Mouse (Mus musculus) liver, embryonic 16.5 days (tissue): Measurements from ENCODE around the gene Krt75. TPM values are rescaled to one million over a fixed set of nuclear protein-coding genes. Genes with fewer than 3 reads are reported as not detected.

ENCODE experiments used
- ATAC-seq: fragments of 200-750 bp; cut with Nextera tagmentation; 2 replicates; pipeline ENCODE4 v1.8.0; 2017; ENCODE audit warnings: low read depth, mild to moderate bottlenecking, moderate number of reproducible peaks, moderate library complexity
- H3K27ac ChIP-seq: fragments of 300-500 bp; sonication (generic); 2 replicates; pipeline ENCODE4 v1.5.1; 2014; ENCODE audit warnings: mild to moderate bottlenecking, low read length
- H3K27me3 ChIP-seq: fragments of 300-500 bp; sonication (generic); 2 replicates; pipeline ENCODE4 v1.6.1; 2014; ENCODE audit warnings: low read depth, low read length, mixed read lengths; ENCODE audit not compliant: control insufficient read depth, insufficient read depth
- H3K36me3 ChIP-seq: fragments of 300-500 bp; sonication (generic); 2 replicates; pipeline ENCODE4 v1.6.1; 2014; ENCODE audit warnings: mild to moderate bottlenecking; ENCODE audit not compliant: control insufficient read depth, insufficient read depth
- H3K4me1 ChIP-seq: fragments of 300-500 bp; sonication (generic); 2 replicates; pipeline ENCODE4 v1.6.1; 2014; ENCODE audit warnings: low read depth, low read length, mixed read lengths; ENCODE audit not compliant: control insufficient read depth
- H3K4me2 ChIP-seq: fragments of 300-500 bp; sonication (generic); 2 replicates; pipeline ENCODE4 v1.6.1; 2014; ENCODE audit warnings: low read depth, low read length, mixed read lengths
- H3K4me3 ChIP-seq: fragments of 300-500 bp; sonication (generic); 2 replicates; pipeline ENCODE4 v1.5.1; 2014; ENCODE audit warnings: low read depth, mild to moderate bottlenecking, low read length
- H3K9ac ChIP-seq: fragments of 300-500 bp; sonication (generic); 2 replicates; pipeline ENCODE4 v1.6.1; 2014; ENCODE audit warnings: low read depth, low read length
- H3K9me3 ChIP-seq: fragments of 300-500 bp; sonication (generic); replicated peaks from 2 replicates; pipeline ENCODE4 v1.6.1; 2016; ENCODE audit warnings: low read length; ENCODE audit not compliant: control insufficient read depth
- WGBS: fragments of 180-500 bp; shearing (Covaris S2); extraction: QIAGEN DNeasy Blood & Tissue Kit; methylation state at CpG from one replicate; pipeline ENCODE4 v1.1.7; 2014; ENCODE audit not compliant: insufficient replicate concordance; 5-methylcytosine and 5-hydroxymethylcytosine counted together
- polyA plus RNA-seq: library from polyadenylated mRNA; unstranded; fragments of >200 nt; fragmentation: Nextera tagmentation; extraction: Ambion mirVana; gene quantifications from 2 replicates; pipeline ENCODE4 v1.2.1, GENCODE M21; 2015

The Krt75 gene
- polyA plus RNA-seq, 1 experiment from 2014 or later = not detected

DNA sequence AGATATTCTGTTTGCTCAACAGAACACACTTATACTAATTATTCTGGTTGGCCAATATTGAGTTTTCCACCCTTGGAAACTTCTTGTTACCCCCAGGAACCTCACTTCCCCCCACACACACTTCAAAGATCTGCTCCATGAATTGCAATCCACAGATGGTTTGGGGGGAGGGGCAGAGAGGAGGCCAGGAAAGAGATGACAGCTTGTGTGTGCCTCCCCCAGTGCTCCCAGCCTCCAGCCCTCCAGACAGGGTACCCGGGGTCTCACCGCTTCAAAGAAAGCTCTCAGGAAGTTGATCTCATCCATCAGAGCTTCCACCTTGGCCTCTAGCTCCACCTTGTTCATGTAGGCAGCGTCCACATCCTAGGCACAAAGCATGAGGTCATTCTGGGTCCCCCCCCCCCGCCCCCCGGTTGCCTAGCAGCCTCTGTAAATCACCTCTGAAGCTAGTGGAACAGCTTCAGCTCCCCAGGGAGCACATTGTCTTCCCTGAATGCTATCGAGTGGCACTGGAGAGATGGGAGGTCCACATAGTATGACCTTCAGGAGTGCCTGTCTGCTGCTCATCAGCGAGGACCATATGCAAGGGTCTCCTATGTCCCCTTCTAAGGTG lies 15.6 kb downstream of the Krt75 start:
- H3K27ac ChIP-seq = no peak overlapping the region
- H3K9ac ChIP-seq = no peak overlapping the region
- no peak for ATAC-seq
- no peaks in the 10 kb centered on the region for H3K4me1 ChIP-seq
- 10% methylated on average over 7 of the region's 7 CpGs for WGBS
- H3K4me3 ChIP-seq = no peak overlapping the region
- H3K27me3 ChIP-seq = no peaks in the 10 kb centered on the region
- H3K36me3 ChIP-seq = no peaks in the 10 kb centered on the region
- H3K9me3 ChIP-seq = no peaks in the 10 kb centered on the region
- H3K4me2 ChIP-seq = no peak overlapping the region

DNA sequence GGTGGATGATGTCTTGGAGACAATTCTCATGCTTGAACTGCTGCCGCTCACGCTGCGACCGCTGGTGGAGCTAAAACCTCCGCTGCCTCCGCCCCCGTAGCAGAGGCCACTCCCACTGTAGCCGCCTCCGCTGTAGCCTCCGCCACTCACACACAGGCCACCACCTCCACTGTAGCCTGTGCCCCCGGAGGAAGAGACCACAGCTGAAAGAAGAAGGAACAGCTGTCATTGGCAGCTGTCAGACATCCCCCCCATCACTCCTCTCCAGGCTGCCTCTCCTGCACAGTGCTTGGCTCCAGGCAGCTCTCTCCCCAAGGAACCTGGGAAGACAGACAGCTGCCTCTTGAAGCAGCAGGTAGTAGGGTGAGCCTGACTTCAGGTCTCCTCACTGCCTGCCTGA lies 20.5 kb downstream of the Krt75 start:
- no peak for ATAC-seq
- H3K9ac ChIP-seq = no peak overlapping the region

DNA sequence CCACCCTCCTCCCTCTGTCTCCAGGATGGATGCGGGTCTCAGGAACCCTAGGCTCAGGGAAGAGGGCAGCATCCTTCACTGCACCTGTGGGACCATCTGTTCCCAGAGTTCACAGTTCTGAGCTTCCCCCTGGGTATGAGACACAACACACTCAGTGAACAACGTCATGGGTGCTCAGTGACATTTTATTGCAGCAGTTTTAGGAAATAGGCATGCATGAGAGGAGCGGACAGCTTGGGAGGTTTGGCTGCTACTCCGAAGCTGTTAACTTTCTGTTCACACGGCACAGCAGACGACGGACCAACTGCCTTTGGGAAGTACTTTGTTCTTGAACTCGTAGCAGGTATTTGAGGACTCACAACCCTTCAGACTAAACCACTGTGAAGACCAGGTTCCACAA lies 21.5 kb downstream of the Krt75 start:
- no peak overlapping the region for H3K27ac ChIP-seq
- H3K4me2 ChIP-seq = no peak overlapping the region
- H3K9ac ChIP-seq = no peak overlapping the region
- no peaks in the 10 kb centered on the region for H3K27me3 ChIP-seq
- no peaks in the 10 kb centered on the region for H3K9me3 ChIP-seq
- H3K36me3 ChIP-seq = no peaks in the 10 kb centered on the region
- no peak for ATAC-seq
- no peak overlapping the region for H3K4me3 ChIP-seq
- no peaks in the 10 kb centered on the region for H3K4me1 ChIP-seq
- 67% methylated on average over 8 of the region's 8 CpGs for WGBS

More for the DNA sequence above, 20.5 kb downstream of the Krt75 start:
- Histone ChIP-seq H3K4me1 (no peaks in the 10 kb centered on the region), H3K4me2 (no peak overlapping the region), H3K36me3 (no peaks in the 10 kb centered on the region), H3K9me3 (no peaks in the 10 kb centered on the region), H3K27ac (no peak overlapping the region), H3K4me3 (no peak overlapping the region), H3K27me3 (no peaks in the 10 kb centered on the region)
- 1% methylated on average over 11 of the region's 11 CpGs for WGBS

DNA sequence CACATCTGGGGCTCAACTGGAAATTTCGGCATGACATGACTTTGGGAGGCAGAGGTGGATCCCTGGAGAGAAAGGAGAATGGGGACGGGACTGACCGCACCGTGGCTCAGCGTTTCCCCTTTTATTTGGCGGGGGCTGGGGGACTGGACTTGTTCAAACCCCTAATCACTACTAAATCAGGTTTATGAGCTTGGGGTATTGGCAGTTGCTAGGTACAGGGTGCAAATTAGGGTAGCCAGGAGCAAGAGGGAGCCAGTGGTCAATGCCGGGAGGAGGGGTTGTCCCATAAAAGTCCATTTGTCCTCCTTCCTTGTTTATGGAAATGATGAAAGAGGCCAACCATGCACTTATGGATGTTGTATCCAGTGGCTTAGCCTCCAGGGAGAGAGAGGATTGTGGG lies 23.1 kb downstream of the Krt75 start, which contains the start of gene Krt82:
Gene Krt82, minus strand, starts transcription at position 101 of the 400 bp plus-strand sequence.
- ATAC-seq = no peak

DNA sequence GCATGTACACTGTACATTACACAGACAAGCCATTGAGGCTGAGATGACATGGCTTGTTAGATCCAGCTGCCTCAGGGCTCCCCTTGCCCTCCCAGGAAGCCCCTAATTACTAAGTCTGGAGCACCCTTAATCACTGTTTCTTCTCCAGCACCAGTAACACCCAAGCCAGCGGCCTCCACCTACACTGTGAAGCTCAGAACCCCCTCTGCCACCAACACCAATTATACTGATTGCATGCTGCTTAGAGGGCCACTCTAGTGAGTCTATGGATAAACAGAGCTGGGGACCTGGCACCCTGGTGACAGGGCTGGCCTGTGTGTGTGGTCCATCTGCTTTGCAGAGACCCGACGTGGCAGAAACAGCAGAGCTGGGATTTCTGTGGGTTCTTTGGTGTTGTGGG lies 29.2 kb downstream of the Krt75 start:
- ATAC-seq = no peak
- Histone ChIP-seq H3K4me1 (no peaks in the 10 kb centered on the region), H3K36me3 (no peaks in the 10 kb centered on the region), H3K4me2 (no peak overlapping the region), H3K27ac (no peak overlapping the region), H3K9me3 (no peaks in the 10 kb centered on the region), H3K9ac (no peak overlapping the region), H3K27me3 (no peaks in the 10 kb centered on the region), H3K4me3 (no peak overlapping the region)
- WGBS = 45% methylated on average over 3 of the region's 3 CpGs

More for the DNA sequence above, 23.1 kb downstream of the Krt75 start, which contains the start of gene Krt82:
- 72% methylated on average over 7 of the region's 7 CpGs for WGBS
- Histone ChIP-seq H3K4me3 (no peak within 1 kb of the TSS), H3K4me2 (no peak within 1 kb of the TSS), H3K27me3 (no peaks in the 10 kb centered on the region), H3K36me3 (no peaks in the 10 kb centered on the region), H3K4me1 (no peaks in the 10 kb centered on the region), H3K27ac (no peak within 1 kb of the TSS), H3K9me3 (no peaks in the 10 kb centered on the region), H3K9ac (no peak within 1 kb of the TSS)

DNA sequence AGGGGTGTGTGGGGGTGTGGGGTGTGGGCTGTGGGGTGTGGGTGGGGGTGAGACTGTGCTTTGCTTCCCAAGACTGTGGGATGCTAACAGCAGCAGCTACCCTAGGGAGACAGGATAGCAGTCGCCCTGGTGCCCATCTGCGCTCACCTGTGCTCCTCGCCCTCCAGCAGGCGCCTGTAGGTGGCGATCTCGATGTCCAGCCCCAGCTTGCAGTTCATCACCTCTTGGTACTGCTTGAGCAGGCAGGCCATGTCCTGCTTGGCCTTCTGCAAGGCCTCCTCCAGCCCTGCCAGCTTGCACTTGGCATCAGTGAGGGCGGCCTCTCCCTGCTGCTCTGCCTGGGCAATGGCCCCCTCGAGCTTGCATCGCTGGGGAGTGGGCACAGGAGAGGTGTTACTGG lies 31.2 kb downstream of the Krt75 start:
- Histone ChIP-seq H3K4me2 (no peak overlapping the region), H3K27me3 (no peaks in the 10 kb centered on the region), H3K9ac (no peak overlapping the region), H3K36me3 (no peaks in the 10 kb centered on the region), H3K27ac (no peak overlapping the region), H3K4me1 (no peaks in the 10 kb centered on the region), H3K9me3 (no peaks in the 10 kb centered on the region), H3K4me3 (no peak overlapping the region)
- WGBS = 46% methylated on average over 9 of the region's 9 CpGs
- ATAC-seq = no peak

DNA sequence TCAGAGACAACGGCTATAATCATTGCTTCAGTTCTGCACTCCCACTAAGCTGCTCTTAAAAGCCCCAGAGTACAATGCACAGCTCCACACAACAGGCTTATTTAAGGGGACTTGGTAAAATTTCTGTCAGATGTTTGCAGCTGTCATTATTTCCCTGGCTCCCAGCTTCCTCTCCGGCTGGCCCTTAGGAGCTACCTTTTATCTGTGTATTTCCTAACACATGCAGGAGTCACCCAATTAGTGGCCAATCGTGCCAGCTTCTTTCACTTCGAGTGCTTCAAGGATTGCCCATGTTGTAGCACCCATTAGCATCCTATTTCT lies 35.2 kb downstream of the Krt75 start:
- no peak overlapping the region for H3K4me3 ChIP-seq
- no peak for ATAC-seq
- H3K4me2 ChIP-seq = no peak overlapping the region
- H3K27ac ChIP-seq = no peak overlapping the region
- H3K36me3 ChIP-seq = no peaks in the 10 kb centered on the region
- H3K4me1 ChIP-seq = no peaks in the 10 kb centered on the region
- 52% methylated on average over 4 of the region's 4 CpGs for WGBS
- H3K27me3 ChIP-seq = no peaks in the 10 kb centered on the region
- H3K9ac ChIP-seq = no peak overlapping the region
- no peaks in the 10 kb centered on the region for H3K9me3 ChIP-seq

DNA sequence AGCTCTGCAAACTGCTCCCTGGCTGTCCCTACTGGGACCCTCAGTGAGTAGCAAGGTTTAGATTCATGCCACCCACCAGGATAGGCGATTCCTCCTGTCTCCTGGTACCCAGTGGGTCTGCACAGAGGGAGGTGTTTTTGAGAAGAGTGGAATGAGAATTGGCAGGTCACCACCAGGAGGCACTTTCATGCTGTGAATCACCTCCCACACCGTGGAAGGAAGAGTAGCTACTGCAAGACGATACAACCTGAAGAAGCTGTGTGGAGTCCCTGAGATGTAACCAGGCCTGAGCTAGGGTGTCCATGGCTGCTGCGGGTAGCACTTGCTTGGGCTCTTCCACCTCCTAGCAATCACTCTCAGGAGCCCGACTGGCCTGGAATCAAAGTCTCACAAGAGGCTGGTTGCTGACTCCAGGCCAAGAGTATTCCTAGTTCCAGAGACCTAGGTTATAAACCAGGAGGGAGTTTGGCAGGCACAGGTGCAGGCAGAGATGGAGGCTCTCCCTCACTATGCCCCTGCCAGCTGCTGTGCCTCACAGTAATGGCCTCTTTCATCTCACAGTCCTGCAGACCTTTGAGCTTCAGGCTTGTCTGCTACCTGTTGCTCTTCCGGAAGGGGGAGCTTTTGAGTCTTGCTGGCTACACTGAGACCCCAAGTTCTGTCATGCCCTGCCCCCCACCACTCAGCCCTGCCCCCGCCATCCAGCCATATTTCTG lies 35.7 kb downstream of the Krt75 start:
- Histone ChIP-seq H3K4me1 (no peaks in the 10 kb centered on the region), H3K9ac (no peak overlapping the region), H3K27me3 (no peaks in the 10 kb centered on the region), H3K4me2 (no peak overlapping the region), H3K9me3 (no peaks in the 10 kb centered on the region), H3K27ac (no peak overlapping the region), H3K4me3 (no peak overlapping the region), H3K36me3 (no peaks in the 10 kb centered on the region)
- no peak for ATAC-seq
- WGBS = 23% methylated on average over 7 of the region's 7 CpGs

DNA sequence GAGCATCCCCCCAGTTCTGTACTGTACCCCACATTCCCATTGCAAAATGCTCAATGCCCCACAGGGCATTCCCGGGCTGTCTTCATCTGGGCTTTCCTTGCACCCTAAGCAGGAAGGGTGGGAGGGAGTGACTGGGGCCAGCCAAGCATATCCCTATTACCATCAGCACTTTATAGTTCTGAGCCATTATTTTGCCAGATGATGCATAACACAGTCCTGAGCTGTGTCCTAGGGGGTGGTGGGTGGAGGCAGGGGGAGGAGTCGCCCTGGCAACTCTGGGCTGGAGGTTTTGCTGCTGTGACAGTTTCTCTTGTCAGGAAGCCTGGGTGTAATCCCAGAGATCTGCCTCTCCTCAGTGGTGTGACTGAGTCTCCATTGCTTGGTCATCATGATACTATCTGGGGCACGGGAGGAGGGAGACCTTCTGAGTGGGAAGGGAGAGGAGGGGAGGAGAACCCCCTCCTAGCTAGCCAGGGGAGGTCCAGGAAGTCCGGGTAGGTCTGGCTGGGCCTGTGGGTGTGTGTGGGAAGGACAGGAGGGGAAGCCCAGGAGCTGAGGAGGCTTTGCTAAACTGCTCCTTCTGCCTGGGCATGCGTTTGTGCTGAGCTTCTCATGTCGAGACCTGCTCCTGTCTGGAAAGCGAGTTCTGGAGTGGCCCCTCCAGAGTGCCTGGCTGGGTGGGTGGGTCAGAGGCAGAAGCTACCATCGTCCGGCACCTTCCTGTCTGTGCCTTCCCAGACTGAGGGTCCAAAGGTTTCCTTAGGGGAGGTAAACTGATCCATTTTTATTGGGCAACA lies 37.5 kb downstream of the Krt75 start:
- Histone ChIP-seq H3K36me3 (no peaks in the 10 kb centered on the region), H3K9me3 (no peaks in the 10 kb centered on the region), H3K4me2 (no peak overlapping the region), H3K27ac (no peak overlapping the region), H3K9ac (no peak overlapping the region), H3K4me1 (no peaks in the 10 kb centered on the region), H3K4me3 (no peak overlapping the region), H3K27me3 (no peaks in the 10 kb centered on the region)
- WGBS = 38% methylated on average over 9 of the region's 9 CpGs
- no peak for ATAC-seq
